Mouse (Mus musculus) testis, adult 2 months (tissue): ENCODE data around the gene Skap1.

Source experiments
- CTCF ChIP-seq: fragments of 200-500 bp; IDR thresholded peaks from 2 replicates; pipeline ENCODE4 v1.5.1; 2012; ENCODE audit warnings: low read depth, mild to moderate bottlenecking, inconsistent platforms, low read length, moderate library complexity; ENCODE audit not compliant: control insufficient read depth, insufficient read depth, insufficient replicate concordance
- POLR2A ChIP-seq: fragments of 200-500 bp; IDR thresholded peaks from 2 replicates; pipeline ENCODE4 v1.6.1; 2012; ENCODE audit warnings: low read depth, mild to moderate bottlenecking, inconsistent platforms, low read length, moderate library complexity; ENCODE audit not compliant: control insufficient read depth

GRCm38 (mm10) chr11:96604306-96604705, 139.9 kb downstream of the Skap1 start:
- TF ChIP-seq CTCF (no peak), POLR2A (no peak)
